Mouse (Mus musculus): ENCODE data around the gene Clec2l.
A peak's percentile ranks its signal among the peaks of the same experiment; 100 is the strongest.

- no peak for TF ChIP-seq CTCF (IDR thresholded peaks at IDR 0.05 in 2 of 3, conservative IDR thresholded peaks at IDR 0.05 in 1 of 3; ENCODE audit: control insufficient read depth in 1 of 3, insufficient read depth in 1 of 3, low read depth in 2 of 3, low read length in 3 of 3, poor library complexity in 1 of 3, severe bottlenecking in 1 of 3)
- no peak for TF ChIP-seq NRF1 (IDR thresholded peaks at IDR 0.05; ENCODE audit: insufficient read depth, low read depth, low read length, poor library complexity, severe bottlenecking)
- no peak for TF ChIP-seq CHD1 (IDR thresholded peaks at IDR 0.05; ENCODE audit: low read depth, low read length)
- no peak for TF ChIP-seq RCOR1 (IDR thresholded peaks at IDR 0.05; ENCODE audit: low read depth, low read length)
- TF ChIP-seq RAD21 (IDR thresholded peaks at IDR 0.05; ENCODE audit: low read depth, low read length) = no peak
- TF ChIP-seq POLR2A (IDR thresholded peaks at IDR 0.05; ENCODE audit: control insufficient read depth in 1 of 2, insufficient read depth in 1 of 2, low read depth in 1 of 2, low read length in 2 of 2, poor library complexity in 1 of 2) = peak in 1 of 2 experiments; percentile 35; a peak in 2 of 4 replicates
- TF ChIP-seq USF1 (IDR thresholded peaks at IDR 0.05; ENCODE audit: low read depth, low read length) = no peak
- TF ChIP-seq GATA1 (IDR thresholded peaks at IDR 0.05; ENCODE audit: low read depth, low read length) = peak; percentile 60
- no peak; a peak in 1 of 4 replicates for TF ChIP-seq EP300 (IDR thresholded peaks at IDR 0.05; ENCODE audit: low read depth in 1 of 2, low read length in 2 of 2)
- no peak for TF ChIP-seq E2F4 (IDR thresholded peaks at IDR 0.05; ENCODE audit: borderline replicate concordance, low read depth, low read length)
- no peak for TF ChIP-seq HCFC1 (IDR thresholded peaks at IDR 0.05; ENCODE audit: low read depth, low read length)
These were observed 13.3 kb downstream of the Clec2l start for GRCm38 (mm10) chr6:38676217-38676616.

Measured in MEL (cell line).